Mouse (Mus musculus) gastrocnemius, adult 18-20 months (tissue): ENCODE measurements around the gene Bcl11b. TPM values are rescaled to one million over a fixed set of nuclear protein-coding genes. Genes with fewer than 3 reads are reported as not detected.

Experiments
- DNase-seq: peaks from one replicate; pipeline ENCODE4 v3.0.0; 2021; ENCODE audit warnings: low spot score
- long read RNA-seq, 2 experiments: library from polyadenylated mRNA; stranded (forward); transcript quantifications; one replicate each; pipeline ENCODE4 v2.0.0; 2021
- total RNA-seq, 2 experiments: library from RNA; stranded (reverse); gene quantifications; 2 replicates each; pipeline ENCODE4 v1.2.3; 2021

The Bcl11b gene
- not detected for total RNA-seq
- long read RNA-seq, experiment 1 = 0 reads
- long read RNA-seq, experiment 2 = 0 reads

GRCm38 (mm10) chr12:108003483-108003882 is at the start of gene Bcl11b:
Gene Bcl11b, minus strand, starts transcription at chr12:108003602.
- no peak for DNase-seq

GRCm38 (mm10) chr12:108050996-108051395 is 47.6 kb upstream of the Bcl11b start:
- no peak for DNase-seq

GRCm38 (mm10) chr12:108049625-108050024 is 46.2 kb upstream of the Bcl11b start:
- DNase-seq = peak; percentile 30

- DNase-seq = no peak
These were observed 38.8 kb upstream of the Bcl11b start for GRCm38 (mm10) chr12:108042239-108042571.

GRCm38 (mm10) chr12:108041571-108042238 is 38.3 kb upstream of the Bcl11b start:
- peak; percentile 70 for DNase-seq

- no peak for DNase-seq
These were observed 34.0 kb upstream of the Bcl11b start for GRCm38 (mm10) chr12:108037446-108037845.

GRCm38 (mm10) chr12:108035412-108036078 is 32.1 kb upstream of the Bcl11b start:
- DNase-seq = no peak

GRCm38 (mm10) chr12:108022835-108023615 is 19.6 kb upstream of the Bcl11b start:
- DNase-seq = no peak

- no peak for DNase-seq
These were observed 8.6 kb upstream of the Bcl11b start for GRCm38 (mm10) chr12:108012003-108012402.

- no peak for DNase-seq
These were observed 6.9 kb upstream of the Bcl11b start for GRCm38 (mm10) chr12:108010346-108010745.

- no peak for DNase-seq
These were observed 5.8 kb upstream of the Bcl11b start for GRCm38 (mm10) chr12:108009156-108009555.

GRCm38 (mm10) chr12:108005816-108006626 is 2.6 kb upstream of the Bcl11b start:
- no peak for DNase-seq

GRCm38 (mm10) chr12:108005488-108005800 is 2.0 kb upstream of the Bcl11b start:
- DNase-seq = no peak

GRCm38 (mm10) chr12:108004701-108005487 is 1.5 kb upstream of the Bcl11b start:
- no peak for DNase-seq

GRCm38 (mm10) chr12:108003928-108004327 is 526 bp upstream of the Bcl11b start:
- DNase-seq = no peak

GRCm38 (mm10) chr12:108002436-108003189 is 789 bp downstream of the Bcl11b start:
- no peak for DNase-seq

- no peak for DNase-seq
These were observed 1.6 kb downstream of the Bcl11b start for GRCm38 (mm10) chr12:108001652-108002340.

- DNase-seq = no peak
These were observed 2.7 kb downstream of the Bcl11b start for GRCm38 (mm10) chr12:108000715-108001080.
